In genomic region chr12:117788513-117789011, GRCm38 (mm10) we compare ENCODE assay signal across 9 mouse cellular contexts. TPM values are rescaled to one million over a fixed set of nuclear protein-coding genes. Genes with fewer than 3 reads are reported as not detected.
DNase-seq lines count a peak whose midpoint lies in the region; ATAC-seq lines count a peak whose summit lies in the region.
"Had no signal": no experiment of that assay in that cellular context is flagged by ENCODE, and none has a peak within 500 bp of the region (broad histone marks: within the 10 kb centered on the region; RNA-seq: fewer than 3 reads in every experiment).

No protein-coding gene starts in this region.

- DNase-seq in heart, adult 9 months (ENCODE audit: low spot score in 2 of 2), result no peak
- peak; percentile 58 for DNase-seq in embryo, embryonic 9.5 days (ENCODE audit: extremely low spot score)
- DNase-seq in frontal cortex, postnatal 10 days (ENCODE audit: low spot score in 2 of 2), result no peak
- no peak for DNase-seq in right cerebral cortex, postnatal 36 days (ENCODE audit: low spot score in 2 of 2)
- DNase-seq: right cerebral cortex, adult 18-20 months had no signal

- no peak overlapping the region for H3K27ac ChIP-seq in heart, embryonic 14.5 days (replicated peaks in 1 of 2; ENCODE audit: control insufficient read depth in 1 of 2, insufficient read depth in 1 of 2, low read depth in 2 of 2, low read length in 2 of 2)
- no peak overlapping the region for H3K27ac ChIP-seq in hindbrain, embryonic 16.5 days (ENCODE audit: low read depth, low read length)
- H3K27ac ChIP-seq in midbrain, embryonic 15.5 days, result no peak overlapping the region

- H3K9me3 ChIP-seq in heart, embryonic 14.5 days (ENCODE audit: control insufficient read depth, low read length), result no peaks in the 10 kb centered on the region
- H3K9me3 ChIP-seq in hindbrain, embryonic 16.5 days (ENCODE audit: control insufficient read depth, low read length), result no peaks in the 10 kb centered on the region
- H3K9me3 ChIP-seq in midbrain, embryonic 15.5 days, result no peaks in the 10 kb centered on the region

- peak overlapping the region; percentile 57; the same call in 1 of the 2 replicates for H3K9ac ChIP-seq in heart, embryonic 14.5 days (ENCODE audit: low read length)
- H3K9ac ChIP-seq in hindbrain, embryonic 16.5 days (ENCODE audit: low read depth, low read length), result peak overlapping the region; percentile 27; the same call in 1 of the 2 replicates
- H3K9ac ChIP-seq in midbrain, embryonic 15.5 days, result no peak overlapping the region

- peaks cover 0 to 4% of the 10 kb centered on the region in 2 experiments; a peak in 1 of 4 replicates for H3K4me1 ChIP-seq in heart, embryonic 14.5 days (ENCODE audit: control insufficient read depth in 2 of 2, insufficient read depth in 2 of 2, low read length in 2 of 2)
- H3K4me1 ChIP-seq in hindbrain, embryonic 16.5 days (ENCODE audit: control insufficient read depth, insufficient read depth, low read depth, low read length), result no peaks in the 10 kb centered on the region; the same call in 1 of the 2 replicates
- peaks cover 12% of the 10 kb centered on the region; the same call in 1 of the 2 replicates for H3K4me1 ChIP-seq in midbrain, embryonic 15.5 days

- H3K36me3 ChIP-seq in heart, embryonic 14.5 days (ENCODE audit: control insufficient read depth, insufficient read depth, low read length), result no peaks in the 10 kb centered on the region
- no peaks in the 10 kb centered on the region for H3K36me3 ChIP-seq in hindbrain, embryonic 16.5 days (ENCODE audit: control insufficient read depth, insufficient read depth, low read length)
- H3K36me3 ChIP-seq in midbrain, embryonic 15.5 days (replicated peaks), result no peaks in the 10 kb centered on the region

- H3K27me3 ChIP-seq in heart, embryonic 14.5 days (ENCODE audit: control insufficient read depth, insufficient read depth, low read length), result no peaks in the 10 kb centered on the region
- H3K27me3 ChIP-seq in hindbrain, embryonic 16.5 days (replicated peaks; ENCODE audit: control insufficient read depth, insufficient read depth, low read length), result peaks cover 3% of the 10 kb centered on the region; the same call in 1 of the 2 replicates
- H3K27me3 ChIP-seq in midbrain, embryonic 15.5 days (replicated peaks), result 0 out of 2 replicates have a peak, but pooled peaks cover 6% of the 10 kb centered on the region

- 8% methylated on average over 24 of the region's 24 CpGs for WGBS in heart, embryonic 14.5 days
- 13% methylated on average over 24 of the region's 24 CpGs for WGBS in hindbrain, embryonic 16.5 days
- WGBS in midbrain, embryonic 15.5 days, result 7% methylated on average over 24 of the region's 24 CpGs

- H3K4me3 ChIP-seq in heart, embryonic 14.5 days (ENCODE audit: control insufficient read depth in 1 of 2, insufficient read depth in 1 of 2, low read depth in 1 of 2, low read length in 2 of 2), result peak overlapping the region; percentile 32 to 38
- peak overlapping the region; percentile 22 for H3K4me3 ChIP-seq in hindbrain, embryonic 16.5 days (ENCODE audit: low read length)
- peak overlapping the region; percentile 22 for H3K4me3 ChIP-seq in midbrain, embryonic 15.5 days

- peak overlapping the region; percentile 74 for H3K4me2 ChIP-seq in heart, embryonic 14.5 days (ENCODE audit: low read length)
- H3K4me2 ChIP-seq in hindbrain, embryonic 16.5 days (ENCODE audit: low read length), result peak overlapping the region; percentile 62
- H3K4me2 ChIP-seq in midbrain, embryonic 15.5 days, result peak overlapping the region; percentile 52

- ATAC-seq in heart, embryonic 14.5 days (ENCODE audit: insufficient number of reproducible peaks, insufficient read depth, low FRiP score, low read depth), result no peak
- peak; percentile 56; the same call in 1 of the 2 replicates for ATAC-seq in hindbrain, embryonic 16.5 days
- ATAC-seq in midbrain, embryonic 15.5 days (replicated peaks), result peak; percentile 48; the same call in 1 of the 2 replicates
- no peak for ATAC-seq in megakaryocyte progenitor cell, adult 5-6 weeks (replicated peaks; ENCODE audit: poor library complexity)

RNA-seq across cellular contexts. Expression of gene Cdca7l, which starts 15.5 kb away (rescaled TPM):
- 9.7 and 10.1 TPM in 2 replicates for polyA plus RNA-seq in heart, embryonic 14.5 days (2014; fragmentation: Nextera tagmentation; extraction: Ambion mirVana)
- 5.3 and 7.3 TPM in 2 replicates for polyA plus RNA-seq in hindbrain, embryonic 16.5 days (2015; fragmentation: Nextera tagmentation; extraction: Ambion mirVana)
- polyA plus RNA-seq in midbrain, embryonic 15.5 days (2015; fragmentation: Nextera tagmentation; extraction: Ambion mirVana), result 3.4 and 4.1 TPM in 2 replicates
- total RNA-seq in megakaryocyte progenitor cell, adult 5-6 weeks (2015), result 60.2 and 64.5 TPM in 2 replicates
- 150 and 189 TPM in 2 replicates for total RNA-seq in megakaryocyte progenitor cell, adult 5-6 weeks (2017)

Comparison
In these comparisons a context has a peak if more than half of its experiments do, and no peak if none do; other contexts are left out.
1. ATAC-seq: peak in hindbrain, embryonic 16.5 days (single experiment) and midbrain, embryonic 15.5 days (single experiment); none in heart, embryonic 14.5 days (single experiment) and megakaryocyte progenitor cell, adult 5-6 weeks (single experiment).
2. Peak in every context shown above with its lines, with median percentiles within 50 percentile points of each other: H3K4me2 ChIP-seq and H3K4me3 ChIP-seq.